Mouse (Mus musculus): ENCODE results near the gene Btbd2. TPM values are rescaled to one million over a fixed set of nuclear protein-coding genes. Genes with fewer than 3 reads are reported as not detected.

Btbd2 gene
- polyA plus RNA-seq, 1 experiment from 2014 or later, result 78.3 TPM

GRCm38 (mm10) chr10:80621940-80622660 lies 34.8 kb downstream of the Btbd2 start:
- no peaks in the 10 kb centered on the region for H3K27me3 ChIP-seq (ENCODE audit: control insufficient read depth, insufficient read depth, low read length)
- H3K4me2 ChIP-seq (ENCODE audit: low read depth, low read length, severe bottlenecking), result peak overlapping the region; percentile 64
- WGBS, result under 1% methylated on average over 64 of the region's 64 CpGs
- H3K4me3 ChIP-seq (ENCODE audit: low read depth, low read length), result peak overlapping the region; percentile 84
- H3K27ac ChIP-seq (ENCODE audit: low read depth, low read length), result peak overlapping the region; percentile 91
- DNase-seq (ENCODE audit: low spot score) (peak; percentile 99), ATAC-seq (replicated peaks; ENCODE audit: low FRiP score) (peak; percentile 95)
- H3K4me1 ChIP-seq (replicated peaks; ENCODE audit: control insufficient read depth, insufficient read depth, low read length), result peaks cover 17% of the 10 kb centered on the region; the same call in 1 of the 2 replicates
- no peaks in the 10 kb centered on the region for H3K36me3 ChIP-seq (ENCODE audit: control insufficient read depth, insufficient read depth, low read length)
- no peaks in the 10 kb centered on the region for H3K9me3 ChIP-seq (ENCODE audit: control insufficient read depth, low read length)
- H3K9ac ChIP-seq (ENCODE audit: low read length), result peak overlapping the region; percentile 89

GRCm38 (mm10) chr10:80621690-80621939 lies 35.3 kb downstream of the Btbd2 start:
- Histone ChIP-seq H3K36me3 (ENCODE audit: control insufficient read depth, insufficient read depth, low read length) (no peaks in the 10 kb centered on the region), H3K9ac (ENCODE audit: low read length) (peak overlapping the region; percentile 51), H3K27ac (ENCODE audit: low read depth, low read length) (peak overlapping the region; percentile 91), H3K4me2 (ENCODE audit: low read depth, low read length, severe bottlenecking) (peak overlapping the region; percentile 64), H3K27me3 (ENCODE audit: control insufficient read depth, insufficient read depth, low read length) (no peaks in the 10 kb centered on the region), H3K9me3 (ENCODE audit: control insufficient read depth, low read length) (no peaks in the 10 kb centered on the region), H3K4me3 (ENCODE audit: low read depth, low read length) (peak overlapping the region; percentile 84), H3K4me1 (replicated peaks; ENCODE audit: control insufficient read depth, insufficient read depth, low read length) (peaks cover 17% of the 10 kb centered on the region; the same call in 1 of the 2 replicates)
- DNase-seq (ENCODE audit: low spot score) (no peak), ATAC-seq (replicated peaks; ENCODE audit: low FRiP score) (no peak; the same call in 1 of the 2 replicates)
- 9% methylated on average over 9 of the region's 9 CpGs for WGBS

- H3K4me2 ChIP-seq (ENCODE audit: low read depth, low read length, severe bottlenecking), result peak overlapping the region; percentile 64
- H3K36me3 ChIP-seq (ENCODE audit: control insufficient read depth, insufficient read depth, low read length), result no peaks in the 10 kb centered on the region
- DNase-seq (ENCODE audit: low spot score) (peak; percentile 61), ATAC-seq (replicated peaks; ENCODE audit: low FRiP score) (peak; percentile 0; the same call in 1 of the 2 replicates)
- no peaks in the 10 kb centered on the region for H3K27me3 ChIP-seq (ENCODE audit: control insufficient read depth, insufficient read depth, low read length)
- H3K9me3 ChIP-seq (ENCODE audit: control insufficient read depth, low read length), result no peaks in the 10 kb centered on the region
- peak overlapping the region; percentile 91 for H3K27ac ChIP-seq (ENCODE audit: low read depth, low read length)
- H3K4me1 ChIP-seq (replicated peaks; ENCODE audit: control insufficient read depth, insufficient read depth, low read length), result peaks cover 17% of the 10 kb centered on the region; the same call in 1 of the 2 replicates
- WGBS, result 55% methylated on average over 16 of the region's 16 CpGs
- peak overlapping the region; percentile 51 for H3K9ac ChIP-seq (ENCODE audit: low read length)
- peak overlapping the region; percentile 84 for H3K4me3 ChIP-seq (ENCODE audit: low read depth, low read length)
Observed at GRCm38 (mm10) chr10:80620796-80621689, 35.8 kb downstream of the Btbd2 start.

GRCm38 (mm10) chr10:80620365-80620764 lies 36.5 kb downstream of the Btbd2 start:
- H3K27ac ChIP-seq (ENCODE audit: low read depth, low read length), result no peak overlapping the region
- no peak overlapping the region for H3K4me3 ChIP-seq (ENCODE audit: low read depth, low read length)
- ATAC-seq (replicated peaks; ENCODE audit: low FRiP score), result no peak

GRCm38 (mm10) chr10:80619465-80620244 lies 37.2 kb downstream of the Btbd2 start:
- Histone ChIP-seq H3K27ac (ENCODE audit: low read depth, low read length) (no peak overlapping the region), H3K4me1 (replicated peaks; ENCODE audit: control insufficient read depth, insufficient read depth, low read length) (peaks cover 17% of the 10 kb centered on the region; the same call in 1 of the 2 replicates), H3K36me3 (ENCODE audit: control insufficient read depth, insufficient read depth, low read length) (no peaks in the 10 kb centered on the region; the same call in 1 of the 2 replicates), H3K4me2 (ENCODE audit: low read depth, low read length, severe bottlenecking) (no peak overlapping the region), H3K27me3 (ENCODE audit: control insufficient read depth, insufficient read depth, low read length) (no peaks in the 10 kb centered on the region), H3K4me3 (ENCODE audit: low read depth, low read length) (no peak overlapping the region), H3K9ac (ENCODE audit: low read length) (no peak overlapping the region), H3K9me3 (ENCODE audit: control insufficient read depth, low read length) (no peaks in the 10 kb centered on the region)
- WGBS, result 27% methylated on average over 8 of the region's 8 CpGs
- DNase-seq (ENCODE audit: low spot score) (no peak), ATAC-seq (replicated peaks; ENCODE audit: low FRiP score) (no peak)

More at GRCm38 (mm10) chr10:80620365-80620764, 36.5 kb downstream of the Btbd2 start:
- no peaks in the 10 kb centered on the region for H3K36me3 ChIP-seq (ENCODE audit: control insufficient read depth, insufficient read depth, low read length)
- no peak for DNase-seq (ENCODE audit: low spot score)
- no peaks in the 10 kb centered on the region for H3K27me3 ChIP-seq (ENCODE audit: control insufficient read depth, insufficient read depth, low read length)
- no peak overlapping the region for H3K9ac ChIP-seq (ENCODE audit: low read length)
- H3K9me3 ChIP-seq (ENCODE audit: control insufficient read depth, low read length), result no peaks in the 10 kb centered on the region
- H3K4me1 ChIP-seq (replicated peaks; ENCODE audit: control insufficient read depth, insufficient read depth, low read length), result peaks cover 17% of the 10 kb centered on the region; the same call in 1 of the 2 replicates
- H3K4me2 ChIP-seq (ENCODE audit: low read depth, low read length, severe bottlenecking), result no peak overlapping the region
- WGBS, result 87% methylated on average over 9 of the region's 9 CpGs

- Histone ChIP-seq H3K9ac (ENCODE audit: low read length) (no peak overlapping the region), H3K27ac (ENCODE audit: low read depth, low read length) (no peak overlapping the region), H3K36me3 (ENCODE audit: control insufficient read depth, insufficient read depth, low read length) (no peaks in the 10 kb centered on the region; the same call in 1 of the 2 replicates), H3K27me3 (ENCODE audit: control insufficient read depth, insufficient read depth, low read length) (no peaks in the 10 kb centered on the region), H3K4me2 (ENCODE audit: low read depth, low read length, severe bottlenecking) (no peak overlapping the region), H3K4me1 (replicated peaks; ENCODE audit: control insufficient read depth, insufficient read depth, low read length) (peaks cover 4% of the 10 kb centered on the region; the same call in 1 of the 2 replicates), H3K4me3 (ENCODE audit: low read depth, low read length) (no peak overlapping the region), H3K9me3 (ENCODE audit: control insufficient read depth, low read length) (no peaks in the 10 kb centered on the region)
- 84% methylated on average over 9 of the region's 9 CpGs for WGBS
- no peak for DNase-seq (ENCODE audit: low spot score)
- no peak for ATAC-seq (replicated peaks; ENCODE audit: low FRiP score)
Observed at GRCm38 (mm10) chr10:80618181-80618580, 38.7 kb downstream of the Btbd2 start.

GRCm38 (mm10) chr10:80614351-80614750 lies 42.5 kb downstream of the Btbd2 start:
- Histone ChIP-seq H3K9ac (ENCODE audit: low read length) (no peak overlapping the region), H3K4me1 (replicated peaks; ENCODE audit: control insufficient read depth, insufficient read depth, low read length) (no peaks in the 10 kb centered on the region), H3K4me2 (ENCODE audit: low read depth, low read length, severe bottlenecking) (no peak overlapping the region), H3K36me3 (ENCODE audit: control insufficient read depth, insufficient read depth, low read length) (no peaks in the 10 kb centered on the region; the same call in 1 of the 2 replicates), H3K4me3 (ENCODE audit: low read depth, low read length) (no peak overlapping the region), H3K27me3 (ENCODE audit: control insufficient read depth, insufficient read depth, low read length) (no peaks in the 10 kb centered on the region), H3K9me3 (ENCODE audit: control insufficient read depth, low read length) (no peaks in the 10 kb centered on the region), H3K27ac (ENCODE audit: low read depth, low read length) (no peak overlapping the region)
- 83% methylated on average over 6 of the region's 6 CpGs for WGBS
- ATAC-seq (replicated peaks; ENCODE audit: low FRiP score) (no peak), DNase-seq (ENCODE audit: low spot score) (no peak)

GRCm38 (mm10) chr10:80613821-80614220 lies 43.0 kb downstream of the Btbd2 start:
- 93% methylated on average over 3 of the region's 3 CpGs for WGBS
- no peaks in the 10 kb centered on the region for H3K4me1 ChIP-seq (replicated peaks; ENCODE audit: control insufficient read depth, insufficient read depth, low read length)
- no peak overlapping the region for H3K27ac ChIP-seq (ENCODE audit: low read depth, low read length)
- H3K4me3 ChIP-seq (ENCODE audit: low read depth, low read length), result no peak overlapping the region
- H3K9me3 ChIP-seq (ENCODE audit: control insufficient read depth, low read length), result no peaks in the 10 kb centered on the region
- DNase-seq (ENCODE audit: low spot score) (no peak), ATAC-seq (replicated peaks; ENCODE audit: low FRiP score) (no peak)
- no peaks in the 10 kb centered on the region for H3K27me3 ChIP-seq (ENCODE audit: control insufficient read depth, insufficient read depth, low read length)
- H3K4me2 ChIP-seq (ENCODE audit: low read depth, low read length, severe bottlenecking), result no peak overlapping the region
- no peak overlapping the region for H3K9ac ChIP-seq (ENCODE audit: low read length)
- H3K36me3 ChIP-seq (ENCODE audit: control insufficient read depth, insufficient read depth, low read length), result no peaks in the 10 kb centered on the region; the same call in 1 of the 2 replicates

Data from forebrain, embryonic 11.5 days (tissue).